Mouse (Mus musculus) kidney, postnatal 4 days (tissue): ENCODE data around the gene Gm20777.
"Not testable (repeated sequence)": the region's sequence is repeated elsewhere in the genome, so short reads cannot be mapped to it uniquely, and the experiment has no call there.

ENCODE experiments used
- DNase-seq, 2 experiments: peaks; one replicate each; pipeline ENCODE4 v3.0.0; 2021; ENCODE audit warnings: mixed read lengths in 2 of 2

Gm20777 gene

GRCm38 (mm10) chrY:10752350-10752749 lies at the start of gene Gm20777:
TSS of gene Gm20777 (minus strand) at chrY:10752450.
- not testable (repeated sequence) for DNase-seq

GRCm38 (mm10) chrY:10709551-10709950 lies 42.7 kb downstream of the Gm20777 start:
- DNase-seq, result peak; percentile 11 to 36

DNA sequence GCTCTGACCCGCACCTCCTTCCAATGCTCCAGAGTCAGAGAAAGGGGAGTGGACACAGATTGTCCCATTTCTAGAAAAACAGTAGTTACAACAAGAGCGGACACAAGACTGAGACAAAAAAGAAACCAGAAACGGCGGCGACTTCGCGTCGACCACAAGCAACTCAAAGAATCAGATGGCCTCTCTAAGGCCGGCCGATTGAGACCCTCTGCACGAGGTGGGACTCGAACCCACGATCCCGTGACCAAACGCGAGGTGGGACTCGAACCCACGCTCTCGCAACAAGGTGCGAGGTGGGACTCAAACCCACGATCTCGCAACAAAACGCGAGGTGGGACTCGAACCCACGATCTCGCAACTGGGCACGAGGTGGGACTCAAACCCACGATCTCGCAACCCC lies 43.5 kb downstream of the Gm20777 start:
- not testable (repeated sequence) for DNase-seq

DNA sequence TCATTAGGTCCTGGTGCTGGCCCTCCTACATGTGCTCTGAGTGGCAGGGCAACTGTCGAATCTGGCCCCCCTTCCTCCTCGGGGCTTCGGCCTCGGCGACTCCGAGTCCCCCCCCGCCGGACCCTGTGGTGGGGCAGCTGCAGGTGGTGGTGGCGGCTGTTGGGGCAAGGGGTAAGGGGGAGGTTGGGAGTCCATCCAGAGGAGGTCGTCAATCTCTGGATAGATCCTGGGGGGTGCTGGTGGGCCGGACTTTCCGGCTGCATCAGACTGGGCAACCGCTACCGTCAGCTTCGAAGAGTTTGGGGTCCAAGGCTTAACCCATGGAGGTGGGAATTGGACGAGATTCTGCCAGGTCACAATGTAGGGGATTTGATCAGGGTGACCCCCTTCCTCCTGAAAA lies 44.0 kb downstream of the Gm20777 start:
- peak in 1 of 2 experiments; percentile 1 for DNase-seq

- not testable (repeated sequence) for DNase-seq
These were observed 45.6 kb downstream of the Gm20777 start for GRCm38 (mm10) chrY:10706686-10707085.
